In genomic region chr19:8941136-8941514, GRCm38 (mm10) we compare ENCODE assay signal across 8 mouse cellular contexts. TPM values are rescaled to one million over a fixed set of nuclear protein-coding genes. Genes with fewer than 3 reads are reported as not detected.
DNase-seq lines count a peak whose midpoint lies in the region; ATAC-seq and TF ChIP-seq lines count a peak whose summit lies in the region.

No protein-coding gene starts in this region.

- WGBS in heart, embryonic 12.5 days: 36% methylated on average over 10 of the region's 10 CpGs
- WGBS in forebrain, embryonic 14.5 days: 25% methylated on average over 10 of the region's 10 CpGs
- 49% methylated on average over 10 of the region's 10 CpGs for WGBS in liver, embryonic 15.5 days (ENCODE audit: insufficient replicate concordance)

- H3K9ac ChIP-seq in heart, embryonic 12.5 days: peak overlapping the region; percentile 77
- peak overlapping the region; percentile 99 for H3K9ac ChIP-seq in forebrain, embryonic 14.5 days (ENCODE audit: low read length)
- peak overlapping the region; percentile 97 for H3K9ac ChIP-seq in liver, embryonic 15.5 days

- no peaks in the 10 kb centered on the region for H3K27me3 ChIP-seq in heart, embryonic 12.5 days (replicated peaks)
- H3K27me3 ChIP-seq in E14TG2a.4 (ENCODE audit: insufficient read depth, low read length): no peaks in the 10 kb centered on the region
- no peaks in the 10 kb centered on the region for H3K27me3 ChIP-seq in forebrain, embryonic 14.5 days (replicated peaks; ENCODE audit: control insufficient read depth, insufficient read depth, low read length)
- no peaks in the 10 kb centered on the region for H3K27me3 ChIP-seq in liver, embryonic 15.5 days

- peak overlapping the region; percentile 70; the same call in 1 of the 2 replicates for H3K27ac ChIP-seq in heart, embryonic 12.5 days (ENCODE audit: poor library complexity, severe bottlenecking)
- H3K27ac ChIP-seq in forebrain, embryonic 14.5 days (ENCODE audit: low read depth, low read length): peak overlapping the region; percentile 95
- H3K27ac ChIP-seq in liver, embryonic 15.5 days (replicated peaks): peak overlapping the region; percentile 97

- H3K9me3 ChIP-seq in heart, embryonic 12.5 days (replicated peaks): no peaks in the 10 kb centered on the region
- H3K9me3 ChIP-seq in E14TG2a.4 (ENCODE audit: low read length): no peaks in the 10 kb centered on the region
- H3K9me3 ChIP-seq in forebrain, embryonic 14.5 days (replicated peaks; ENCODE audit: control insufficient read depth, low read length): no peaks in the 10 kb centered on the region
- H3K9me3 ChIP-seq in liver, embryonic 15.5 days (replicated peaks): no peaks in the 10 kb centered on the region

- ATAC-seq in heart, embryonic 12.5 days (ENCODE audit: insufficient number of reproducible peaks, low FRiP score): no peak
- peak; percentile 25; the same call in 1 of the 2 replicates for ATAC-seq in forebrain, embryonic 14.5 days
- no peak for ATAC-seq in liver, embryonic 15.5 days (ENCODE audit: insufficient read depth)

- H3K4me2 ChIP-seq in heart, embryonic 12.5 days: peak overlapping the region; percentile 72
- H3K4me2 ChIP-seq in forebrain, embryonic 14.5 days (ENCODE audit: low read length): peak overlapping the region; percentile 68
- H3K4me2 ChIP-seq in liver, embryonic 15.5 days: peak overlapping the region; percentile 85

- peaks cover 53% of the 10 kb centered on the region for H3K36me3 ChIP-seq in heart, embryonic 12.5 days
- H3K36me3 ChIP-seq in E14TG2a.4 (ENCODE audit: insufficient read depth, low read length): peaks cover 56% of the 10 kb centered on the region
- peaks cover 22% of the 10 kb centered on the region for H3K36me3 ChIP-seq in forebrain, embryonic 14.5 days (ENCODE audit: control insufficient read depth, insufficient read depth, low read length)
- H3K36me3 ChIP-seq in liver, embryonic 15.5 days (replicated peaks): peaks cover 61% of the 10 kb centered on the region

- TF ChIP-seq CTCF in E14TG2a.4 (conservative IDR thresholded peaks at IDR 0.05; ENCODE audit: low read length): no peak

- H3K4me3 ChIP-seq in heart, embryonic 12.5 days: peak overlapping the region; percentile 88
- H3K4me3 ChIP-seq in E14TG2a.4 (replicated peaks; ENCODE audit: low read length): peak overlapping the region; percentile 97
- peak overlapping the region; percentile 99 for H3K4me3 ChIP-seq in forebrain, embryonic 14.5 days (ENCODE audit: low read depth, low read length)
- H3K4me3 ChIP-seq in liver, embryonic 15.5 days (replicated peaks): peak overlapping the region; percentile 81

- H3K4me1 ChIP-seq in heart, embryonic 12.5 days (replicated peaks): peaks cover 35% of the 10 kb centered on the region
- H3K4me1 ChIP-seq in E14TG2a.4 (replicated peaks; ENCODE audit: low read depth, low read length): peaks cover 79% of the 10 kb centered on the region
- peaks cover 25% of the 10 kb centered on the region for H3K4me1 ChIP-seq in forebrain, embryonic 14.5 days (ENCODE audit: control insufficient read depth, insufficient read depth, low read length)
- H3K4me1 ChIP-seq in liver, embryonic 15.5 days (replicated peaks): peaks cover 61% of the 10 kb centered on the region

- no peak for DNase-seq in heart, postnatal 4 days
- no peak for DNase-seq in forebrain, embryonic 14.5 days (ENCODE audit: low spot score)
- no peak for DNase-seq in urinary bladder, postnatal 10 days (ENCODE audit: low spot score)
- no peak for DNase-seq in adrenal gland, postnatal 4 days (ENCODE audit: low spot score in 2 of 2)
- no peak for DNase-seq in urinary bladder, postnatal 4 days (ENCODE audit: low spot score in 2 of 2)

RNA-seq across cellular contexts. Expression of gene Mta2, which starts 0.6 kb away (rescaled TPM):
- 106 and 115 TPM in 2 replicates for polyA plus RNA-seq in heart, embryonic 12.5 days (2016; fragmentation: Nextera tagmentation; extraction: Ambion mirVana)
- 10 to 100 TPM; 62.5 to 63.8 TPM for total RNA-seq in heart, postnatal 4 days (2021)
- 57.1 and 57.4 TPM in 2 replicates for polyA plus RNA-seq in forebrain, embryonic 14.5 days (2014; fragmentation: Nextera tagmentation; extraction: Ambion mirVana)
- polyA plus RNA-seq in liver, embryonic 15.5 days (2015; fragmentation: Nextera tagmentation; extraction: Ambion mirVana): 79.0 and 85.9 TPM in 2 replicates
- 100 to 1,000 TPM; 141 to 144 TPM for total RNA-seq in adrenal gland, postnatal 4 days (2021)

RNA-seq across cellular contexts. Expression of gene Eml3, which starts 11.8 kb away (rescaled TPM):
- 13.3 and 13.5 TPM in 2 replicates for polyA plus RNA-seq in heart, embryonic 12.5 days (2016; fragmentation: Nextera tagmentation; extraction: Ambion mirVana)
- total RNA-seq in heart, postnatal 4 days (2021): 10 to 100 TPM; 15.4 to 16.6 TPM
- polyA plus RNA-seq in forebrain, embryonic 14.5 days (2014; fragmentation: Nextera tagmentation; extraction: Ambion mirVana): 4.1 and 5.4 TPM in 2 replicates
- polyA plus RNA-seq in liver, embryonic 15.5 days (2015; fragmentation: Nextera tagmentation; extraction: Ambion mirVana): 13.1 and 14.6 TPM in 2 replicates
- 10 to 100 TPM; 65.2 to 72.1 TPM for total RNA-seq in adrenal gland, postnatal 4 days (2021)

RNA-seq across cellular contexts. Expression of gene Rom1, which starts 12.0 kb away (rescaled TPM):
- 2.4 and 2.5 TPM in 2 replicates for polyA plus RNA-seq in heart, embryonic 12.5 days (2016; fragmentation: Nextera tagmentation; extraction: Ambion mirVana)
- total RNA-seq in heart, postnatal 4 days (2021): 1 to 10 TPM; 3.1 to 3.2 TPM
- 0.93 and 0.99 TPM in 2 replicates for polyA plus RNA-seq in forebrain, embryonic 14.5 days (2014; fragmentation: Nextera tagmentation; extraction: Ambion mirVana)
- polyA plus RNA-seq in liver, embryonic 15.5 days (2015; fragmentation: Nextera tagmentation; extraction: Ambion mirVana): 2.8 TPM in 2 replicates
- 10 to 100 TPM; 13.3 to 15.3 TPM for total RNA-seq in adrenal gland, postnatal 4 days (2021)

RNA-seq across cellular contexts. Expression of gene Tut1, which starts 12.5 kb away (rescaled TPM):
- 17.1 and 19.4 TPM in 2 replicates for polyA plus RNA-seq in heart, embryonic 12.5 days (2016; fragmentation: Nextera tagmentation; extraction: Ambion mirVana)
- total RNA-seq in heart, postnatal 4 days (2021): 1 to 10 TPM; 8.3 to 9.6 TPM
- 24.2 and 26.4 TPM in 2 replicates for polyA plus RNA-seq in forebrain, embryonic 14.5 days (2014; fragmentation: Nextera tagmentation; extraction: Ambion mirVana)
- 13.7 and 14.6 TPM in 2 replicates for polyA plus RNA-seq in liver, embryonic 15.5 days (2015; fragmentation: Nextera tagmentation; extraction: Ambion mirVana)
- 10 to 100 TPM; 23.2 to 26.9 TPM for total RNA-seq in adrenal gland, postnatal 4 days (2021)

RNA-seq across cellular contexts. Expression of gene B3gat3, which starts 21.0 kb away (rescaled TPM):
- polyA plus RNA-seq in heart, embryonic 12.5 days (2016; fragmentation: Nextera tagmentation; extraction: Ambion mirVana): 46.6 and 46.8 TPM in 2 replicates
- 10 to 100 TPM; 36.0 to 38.0 TPM for total RNA-seq in heart, postnatal 4 days (2021)
- 53.3 and 67.0 TPM in 2 replicates for polyA plus RNA-seq in forebrain, embryonic 14.5 days (2014; fragmentation: Nextera tagmentation; extraction: Ambion mirVana)
- 20.6 and 25.8 TPM in 2 replicates for polyA plus RNA-seq in liver, embryonic 15.5 days (2015; fragmentation: Nextera tagmentation; extraction: Ambion mirVana)
- total RNA-seq in adrenal gland, postnatal 4 days (2021): 10 to 100 TPM; 56.2 to 56.8 TPM
